Mouse (Mus musculus): ENCODE results near the gene E130114P18Rik. TPM values are rescaled to one million over a fixed set of nuclear protein-coding genes. Genes with fewer than 3 reads are reported as not detected.

Gene E130114P18Rik
- polyA plus RNA-seq, 1 experiment from 2014 or later: not detected

- H3K4me3 ChIP-seq: no peak overlapping the region
- 66% methylated on average over 7 of the region's 7 CpGs for WGBS (ENCODE audit: insufficient replicate concordance)
- no peak for ATAC-seq
- no peak overlapping the region for H3K4me2 ChIP-seq
- no peak overlapping the region for H3K9ac ChIP-seq
- H3K27ac ChIP-seq: no peak overlapping the region
- peaks cover 15% of the 10 kb centered on the region for H3K4me1 ChIP-seq
- peaks cover 8% of the 10 kb centered on the region; the same call in 1 of the 2 replicates for H3K36me3 ChIP-seq
- H3K27me3 ChIP-seq (replicated peaks): peaks cover 71% of the 10 kb centered on the region
- H3K9me3 ChIP-seq (replicated peaks): no peaks in the 10 kb centered on the region
Observed at GRCm38 (mm10) chr4:97780666-97781435, 3.0 kb upstream of the E130114P18Rik start.

- H3K9me3 ChIP-seq (replicated peaks): no peaks in the 10 kb centered on the region
- no peak overlapping the region for H3K4me2 ChIP-seq
- no peak overlapping the region for H3K9ac ChIP-seq
- peaks cover 17% of the 10 kb centered on the region for H3K4me1 ChIP-seq
- no peak for ATAC-seq
- peaks cover 8% of the 10 kb centered on the region; the same call in 1 of the 2 replicates for H3K36me3 ChIP-seq
- WGBS (ENCODE audit: insufficient replicate concordance): 57% methylated on average over 7 of the region's 7 CpGs
- peaks cover 73% of the 10 kb centered on the region for H3K27me3 ChIP-seq (replicated peaks)
- H3K27ac ChIP-seq: no peak overlapping the region
- H3K4me3 ChIP-seq: no peak overlapping the region
Observed at GRCm38 (mm10) chr4:97780024-97780423, 2.1 kb upstream of the E130114P18Rik start.

GRCm38 (mm10) chr4:97779003-97779930 lies 1.4 kb upstream of the E130114P18Rik start:
- H3K27ac ChIP-seq: no peak overlapping the region
- no peaks in the 10 kb centered on the region for H3K9me3 ChIP-seq (replicated peaks)
- 21% methylated on average over 18 of the region's 18 CpGs for WGBS (ENCODE audit: insufficient replicate concordance)
- H3K27me3 ChIP-seq (replicated peaks): peaks cover 79% of the 10 kb centered on the region
- peak overlapping the region; percentile 74 for H3K9ac ChIP-seq
- H3K4me2 ChIP-seq: peak overlapping the region; percentile 75
- ATAC-seq: no peak
- H3K4me1 ChIP-seq: peaks cover 18% of the 10 kb centered on the region
- H3K36me3 ChIP-seq: peaks cover 8% of the 10 kb centered on the region; the same call in 1 of the 2 replicates
- peak overlapping the region; percentile 64 for H3K4me3 ChIP-seq

GRCm38 (mm10) chr4:97778211-97779002 lies 529 bp upstream of the E130114P18Rik start:
- H3K27me3 ChIP-seq (replicated peaks): peaks cover 77% of the 10 kb centered on the region
- H3K9me3 ChIP-seq (replicated peaks): no peaks in the 10 kb centered on the region
- H3K4me2 ChIP-seq: peak overlapping the region; percentile 75
- H3K27ac ChIP-seq: peak overlapping the region; percentile 41
- ATAC-seq: no peak
- peak overlapping the region; percentile 74 for H3K9ac ChIP-seq
- H3K4me3 ChIP-seq: peak overlapping the region; percentile 64
- H3K4me1 ChIP-seq: peaks cover 18% of the 10 kb centered on the region
- under 1% methylated on average over 92 of the region's 94 CpGs for WGBS (ENCODE audit: insufficient replicate concordance)
- H3K36me3 ChIP-seq: peaks cover 5% of the 10 kb centered on the region; the same call in 1 of the 2 replicates

- H3K9me3 ChIP-seq (replicated peaks): no peaks in the 10 kb centered on the region
- H3K27ac ChIP-seq: peak overlapping the region; percentile 56
- H3K4me2 ChIP-seq: peak overlapping the region; percentile 75
- ATAC-seq: peak; percentile 19; the same call in 1 of the 2 replicates
- H3K27me3 ChIP-seq (replicated peaks): peaks cover 74% of the 10 kb centered on the region
- peaks cover 18% of the 10 kb centered on the region for H3K4me1 ChIP-seq
- no peaks in the 10 kb centered on the region for H3K36me3 ChIP-seq
- H3K9ac ChIP-seq: peak overlapping the region; percentile 74
- H3K4me3 ChIP-seq: peak overlapping the region; percentile 64
- 1% methylated on average over 40 of the region's 77 CpGs for WGBS (ENCODE audit: insufficient replicate concordance)
Observed at GRCm38 (mm10) chr4:97777081-97777705, 685 bp downstream of the E130114P18Rik start.

- H3K4me2 ChIP-seq: peak overlapping the region; percentile 75
- peak overlapping the region; percentile 64 for H3K4me3 ChIP-seq
- H3K9me3 ChIP-seq (replicated peaks): no peaks in the 10 kb centered on the region
- 2% methylated on average over 10 of the region's 10 CpGs for WGBS (ENCODE audit: insufficient replicate concordance)
- peaks cover 74% of the 10 kb centered on the region for H3K27me3 ChIP-seq (replicated peaks)
- ATAC-seq: no peak
- no peaks in the 10 kb centered on the region for H3K36me3 ChIP-seq
- peak overlapping the region; percentile 41; the same call in 1 of the 2 replicates for H3K9ac ChIP-seq
- peak overlapping the region; percentile 56 for H3K27ac ChIP-seq
- H3K4me1 ChIP-seq: peaks cover 24% of the 10 kb centered on the region
Observed at GRCm38 (mm10) chr4:97776388-97777080, 1.3 kb downstream of the E130114P18Rik start.

GRCm38 (mm10) chr4:97775494-97776265 lies 2.2 kb downstream of the E130114P18Rik start:
- peak overlapping the region; percentile 75 for H3K4me2 ChIP-seq
- peak overlapping the region; percentile 19; the same call in 1 of the 2 replicates for H3K4me3 ChIP-seq
- ATAC-seq: no peak
- no peaks in the 10 kb centered on the region for H3K9me3 ChIP-seq (replicated peaks)
- no peaks in the 10 kb centered on the region for H3K36me3 ChIP-seq
- peaks cover 26% of the 10 kb centered on the region for H3K4me1 ChIP-seq
- H3K9ac ChIP-seq: no peak overlapping the region
- no peak overlapping the region for H3K27ac ChIP-seq
- H3K27me3 ChIP-seq (replicated peaks): peaks cover 70% of the 10 kb centered on the region
- 3% methylated on average over 20 of the region's 20 CpGs for WGBS (ENCODE audit: insufficient replicate concordance)

GRCm38 (mm10) chr4:97775059-97775458 lies 2.8 kb downstream of the E130114P18Rik start:
- Histone ChIP-seq H3K9ac (no peak overlapping the region), H3K4me3 (no peak overlapping the region), H3K36me3 (no peaks in the 10 kb centered on the region), H3K9me3 (replicated peaks) (no peaks in the 10 kb centered on the region), H3K4me1 (peaks cover 26% of the 10 kb centered on the region), H3K27me3 (replicated peaks) (peaks cover 65% of the 10 kb centered on the region), H3K4me2 (peak overlapping the region; percentile 75), H3K27ac (no peak overlapping the region)
- under 1% methylated on average over 13 of the region's 13 CpGs for WGBS (ENCODE audit: insufficient replicate concordance)
- no peak for ATAC-seq

- Histone ChIP-seq H3K27me3 (replicated peaks) (peaks cover 59% of the 10 kb centered on the region), H3K4me2 (peak overlapping the region; percentile 75), H3K9ac (no peak overlapping the region), H3K36me3 (no peaks in the 10 kb centered on the region), H3K9me3 (replicated peaks) (no peaks in the 10 kb centered on the region), H3K4me1 (peaks cover 26% of the 10 kb centered on the region), H3K4me3 (no peak overlapping the region), H3K27ac (0 out of 2 replicates have a peak overlapping the region, but pooled peaks have one; percentile 7)
- WGBS (ENCODE audit: insufficient replicate concordance): 30% methylated on average over 4 of the region's 4 CpGs
- no peak for ATAC-seq
Observed at GRCm38 (mm10) chr4:97774446-97774950, 3.4 kb downstream of the E130114P18Rik start.

GRCm38 (mm10) chr4:97773791-97774190 lies 4.1 kb downstream of the E130114P18Rik start:
- Histone ChIP-seq H3K4me1 (peaks cover 26% of the 10 kb centered on the region), H3K27me3 (replicated peaks) (peaks cover 52% of the 10 kb centered on the region), H3K9me3 (replicated peaks) (no peaks in the 10 kb centered on the region), H3K9ac (no peak overlapping the region), H3K36me3 (no peaks in the 10 kb centered on the region), H3K4me2 (peak overlapping the region; percentile 71), H3K4me3 (peak overlapping the region; percentile 58; the same call in 1 of the 2 replicates), H3K27ac (no peak overlapping the region)
- 75% methylated on average over 2 of the region's 2 CpGs for WGBS (ENCODE audit: insufficient replicate concordance)
- no peak for ATAC-seq
